Mouse (Mus musculus) ES-Bruce4 (cell line): ENCODE data around the gene Scaper.

Experiments
- CTCF ChIP-seq: IDR thresholded peaks from one replicate; pipeline ENCODE4 v1.8.1; 2011; ENCODE audit warnings: low read depth, low read length
- POLR2A ChIP-seq: IDR thresholded peaks from one replicate; pipeline ENCODE4 v1.8.1; 2011; ENCODE audit warnings: low read length; ENCODE audit not compliant: insufficient read depth

DNA sequence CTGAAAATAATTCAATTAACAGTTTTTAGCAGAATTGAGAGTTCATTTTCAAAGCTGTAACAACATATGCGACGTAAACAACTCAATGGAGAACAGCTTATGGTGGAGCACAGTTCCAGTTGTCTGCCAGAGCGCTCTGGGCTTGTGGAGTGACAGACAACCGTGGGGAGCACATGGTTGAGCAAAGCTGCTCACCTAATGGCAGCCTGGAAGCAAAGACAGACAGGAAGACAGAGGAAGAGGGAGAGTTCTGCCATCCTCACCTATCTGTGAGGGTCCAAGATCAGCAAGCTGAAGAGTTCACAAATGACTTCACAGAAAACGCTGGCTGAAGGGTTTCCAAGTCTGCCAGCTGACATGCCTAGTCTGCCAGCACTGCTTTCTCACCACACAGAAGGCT lies 227.4 kb downstream of the Scaper start:
- TF ChIP-seq CTCF, result no peak
- no peak for TF ChIP-seq POLR2A
